Mouse (Mus musculus): ENCODE measurements around the gene Anapc2. TPM values are rescaled to one million over a fixed set of nuclear protein-coding genes. Genes with fewer than 3 reads are reported as not detected.

Gene Anapc2
- total and polyA plus RNA-seq, 3 experiments, result 9.8 to 67.0 TPM; not detected in 1

DNA sequence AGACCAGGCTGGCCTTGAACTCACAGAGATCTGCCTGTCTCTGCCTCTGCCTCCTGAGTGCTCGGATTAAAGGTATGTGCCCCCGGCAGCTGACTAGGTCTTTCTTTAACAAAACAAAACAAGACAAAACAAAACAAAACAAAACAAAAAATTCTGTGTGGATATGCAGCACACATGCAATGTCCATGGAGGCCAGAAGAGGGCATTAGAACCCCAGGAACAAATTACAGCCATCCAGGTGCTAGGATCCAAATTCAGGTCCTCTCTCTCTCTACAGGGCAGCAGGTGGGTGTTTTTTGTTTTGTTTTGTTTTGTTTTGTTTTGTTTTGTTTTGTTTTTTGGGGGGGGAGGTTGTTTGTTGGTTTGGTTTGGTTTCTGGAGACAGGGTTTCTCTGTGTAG, 13.4 kb upstream of the Anapc2 start:
- Histone ChIP-seq H3K36me3 (ENCODE audit: control insufficient read depth in 1 of 2, insufficient read depth in 2 of 2, low read length in 2 of 2) (peaks cover 0 to 10% of the 10 kb centered on the region in 2 experiments; a peak in 2 of 4 replicates), H3K27ac (ENCODE audit: control insufficient read depth, low read depth, low read length) (no peak overlapping the region), H3K79me2 (ENCODE audit: control insufficient read depth, insufficient read depth, low read length, poor library complexity) (peaks cover 34% of the 10 kb centered on the region), H3K4me1 (ENCODE audit: control insufficient read depth in 1 of 2, insufficient read depth in 2 of 2, low read length in 2 of 2) (peaks cover 2 to 16% of the 10 kb centered on the region in 2 experiments; a peak in 2 of 4 replicates), H3K4me3 (ENCODE audit: control insufficient read depth in 1 of 2, insufficient read depth in 1 of 2, low read depth in 2 of 2, low read length in 2 of 2) (0 out of 4 replicates have a peak overlapping the region, but pooled peaks of 1 of the 2 experiments have one; percentile 20), H3K9ac (ENCODE audit: control insufficient read depth, low read depth, low read length, poor library complexity, severe bottlenecking) (peak overlapping the region; percentile 36; the same call in 1 of the 2 replicates), H3K27me3 (ENCODE audit: control insufficient read depth in 1 of 2, insufficient read depth in 2 of 2, low read length in 2 of 2) (no peaks in the 10 kb centered on the region), H3K9me3 (replicated peaks; ENCODE audit: insufficient read depth, low read length) (no peaks in the 10 kb centered on the region)
- TF ChIP-seq SIN3A (IDR thresholded peaks at IDR 0.05; ENCODE audit: low read length) (peak; percentile 52; the same call in 1 of the 2 replicates), EP300 (IDR thresholded peaks at IDR 0.05; ENCODE audit: low read depth in 1 of 2, low read length in 2 of 2) (no peak), RAD21 (IDR thresholded peaks at IDR 0.05; ENCODE audit: low read depth, low read length) (peak; percentile 81), MAX (IDR thresholded peaks at IDR 0.05; ENCODE audit: low read length) (no peak), CTCF (IDR thresholded peaks at IDR 0.05 in 2 of 3, conservative IDR thresholded peaks at IDR 0.05 in 1 of 3; ENCODE audit: control insufficient read depth in 1 of 3, insufficient read depth in 1 of 3, low read depth in 2 of 3, low read length in 3 of 3, poor library complexity in 1 of 3, severe bottlenecking in 1 of 3) (peak; percentile 59 to 78 (median 64)), ZC3H11A (IDR thresholded peaks at IDR 0.05; ENCODE audit: low read depth, low read length) (peak; percentile 80), CHD1 (IDR thresholded peaks at IDR 0.05; ENCODE audit: low read depth, low read length) (no peak), SMC3 (IDR thresholded peaks at IDR 0.05; ENCODE audit: low read depth, low read length) (peak; percentile 73)
- DNase-seq (ENCODE audit: low read depth, low spot score), result peak; percentile 65

DNA sequence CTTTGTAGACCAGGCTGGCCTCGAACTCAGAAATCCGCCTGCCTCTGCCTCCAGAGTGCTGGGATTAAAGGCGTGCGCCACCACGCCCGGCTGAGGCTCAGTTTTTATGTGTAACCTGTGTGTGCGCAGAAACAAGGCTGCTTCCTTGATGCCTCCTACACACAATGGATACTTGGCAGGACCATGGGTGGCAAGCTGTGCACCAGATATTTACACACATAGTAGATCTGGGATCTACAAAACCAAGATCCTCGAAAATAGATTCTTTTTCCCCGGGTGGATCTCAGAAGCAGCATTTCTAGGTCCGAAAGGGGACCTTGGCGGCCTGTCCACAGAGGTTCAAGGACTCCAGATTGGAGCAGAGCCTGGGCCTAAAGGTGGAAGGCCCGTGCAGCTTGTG, 10.4 kb upstream of the Anapc2 start:
- Histone ChIP-seq H3K9ac (ENCODE audit: control insufficient read depth, low read depth, low read length, poor library complexity, severe bottlenecking) (peak overlapping the region; percentile 86), H3K79me2 (ENCODE audit: control insufficient read depth, insufficient read depth, low read length, poor library complexity) (peaks cover 43% of the 10 kb centered on the region), H3K36me3 (ENCODE audit: control insufficient read depth in 1 of 2, insufficient read depth in 2 of 2, low read length in 2 of 2) (peaks cover 0 to 24% of the 10 kb centered on the region in 2 experiments; a peak in 2 of 4 replicates), H3K9me3 (replicated peaks; ENCODE audit: insufficient read depth, low read length) (no peaks in the 10 kb centered on the region), H3K27ac (ENCODE audit: control insufficient read depth, low read depth, low read length) (peak overlapping the region; percentile 70), H3K4me3 (ENCODE audit: control insufficient read depth in 1 of 2, insufficient read depth in 1 of 2, low read depth in 2 of 2, low read length in 2 of 2) (peak overlapping the region; percentile 79 to 80), H3K27me3 (ENCODE audit: control insufficient read depth in 1 of 2, insufficient read depth in 2 of 2, low read length in 2 of 2) (no peaks in the 10 kb centered on the region), H3K4me1 (ENCODE audit: control insufficient read depth in 1 of 2, insufficient read depth in 2 of 2, low read length in 2 of 2) (peaks cover 4 to 35% of the 10 kb centered on the region in 2 experiments; a peak in 3 of 4 replicates)
- TF ChIP-seq SIN3A (IDR thresholded peaks at IDR 0.05; ENCODE audit: low read length), result no peak
- TF ChIP-seq TBP (IDR thresholded peaks at IDR 0.05; ENCODE audit: low read depth, low read length), result peak; percentile 50; the same call in 1 of the 2 replicates
- DNase-seq (ENCODE audit: low read depth, low spot score), result no peak

DNA sequence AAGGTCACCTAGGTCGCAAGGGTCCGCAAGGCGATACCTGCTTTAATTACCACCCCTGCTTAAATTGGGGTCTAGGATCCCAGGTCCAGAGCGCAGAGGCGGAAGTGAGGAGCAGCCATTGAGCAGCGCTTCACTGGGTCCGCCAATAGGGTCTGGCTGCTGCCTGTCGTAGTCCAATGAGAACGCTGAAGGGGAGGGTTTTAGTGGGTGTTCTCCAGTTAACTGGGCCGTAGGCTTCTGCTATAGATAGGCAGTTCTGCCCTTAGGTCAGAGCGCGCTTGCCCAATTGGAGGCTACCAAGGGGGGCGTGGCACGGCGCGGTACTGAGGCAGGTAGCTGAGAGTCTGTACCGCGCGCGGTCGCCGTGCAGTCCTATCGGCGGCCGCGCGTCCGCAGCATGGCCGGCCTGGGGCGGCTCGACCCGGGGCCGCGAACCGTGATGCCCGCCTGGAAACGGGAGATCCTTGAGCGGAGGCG, 9.9 kb upstream of the Anapc2 start, which contains the start of gene Tprn:
Gene Tprn (plus strand): TSS at position 328 of the 477 bp plus-strand sequence.
- H3K4me1 ChIP-seq (ENCODE audit: control insufficient read depth in 1 of 2, insufficient read depth in 2 of 2, low read length in 2 of 2), result peaks cover 8 to 36% of the 10 kb centered on the region in 2 experiments; a peak in 3 of 4 replicates
- peaks cover 0 to 25% of the 10 kb centered on the region in 2 experiments; a peak in 2 of 4 replicates for H3K36me3 ChIP-seq (ENCODE audit: control insufficient read depth in 1 of 2, insufficient read depth in 2 of 2, low read length in 2 of 2)
- no peaks in the 10 kb centered on the region for H3K9me3 ChIP-seq (replicated peaks; ENCODE audit: insufficient read depth, low read length)
- H3K79me2 ChIP-seq (ENCODE audit: control insufficient read depth, insufficient read depth, low read length, poor library complexity), result peaks cover 48% of the 10 kb centered on the region
- peak within 1 kb of the TSS; percentile 70 for H3K27ac ChIP-seq (ENCODE audit: control insufficient read depth, low read depth, low read length)
- H3K9ac ChIP-seq (ENCODE audit: control insufficient read depth, low read depth, low read length, poor library complexity, severe bottlenecking), result peak within 1 kb of the TSS; percentile 93
- H3K4me3 ChIP-seq (ENCODE audit: control insufficient read depth in 1 of 2, insufficient read depth in 1 of 2, low read depth in 2 of 2, low read length in 2 of 2), result peak within 1 kb of the TSS; percentile 90 to 95
- no peaks in the 10 kb centered on the region for H3K27me3 ChIP-seq (ENCODE audit: control insufficient read depth in 1 of 2, insufficient read depth in 2 of 2, low read length in 2 of 2)
- DNase-seq (ENCODE audit: low read depth, low spot score), result peak; percentile 99
- TF ChIP-seq MAZ (IDR thresholded peaks at IDR 0.05; ENCODE audit: low read depth, low read length), result no peak
- TF ChIP-seq RCOR1 (IDR thresholded peaks at IDR 0.05; ENCODE audit: low read depth, low read length), result no peak
- TF ChIP-seq USF2 (IDR thresholded peaks at IDR 0.05; ENCODE audit: borderline replicate concordance in 1 of 2, insufficient read depth in 1 of 2, low read depth in 1 of 2, low read length in 2 of 2), result no peak
- no peak for TF ChIP-seq ETS1 (IDR thresholded peaks at IDR 0.05; ENCODE audit: low read depth, low read length)
- no peak for TF ChIP-seq POLR2AphosphoS5 (IDR thresholded peaks at IDR 0.05; ENCODE audit: borderline replicate concordance, low read depth, low read length)
- TF ChIP-seq BHLHE40 (IDR thresholded peaks at IDR 0.05; ENCODE audit: borderline replicate concordance, low read depth, low read length), result no peak
- TF ChIP-seq MXI1 (IDR thresholded peaks at IDR 0.05; ENCODE audit: low read depth, low read length), result peak; percentile 76
- no peak for TF ChIP-seq CHD1 (IDR thresholded peaks at IDR 0.05; ENCODE audit: low read depth, low read length)
- TF ChIP-seq NELFE (IDR thresholded peaks at IDR 0.05; ENCODE audit: low read depth, low read length), result peak; percentile 92
- TF ChIP-seq ZC3H11A (IDR thresholded peaks at IDR 0.05; ENCODE audit: low read depth, low read length), result no peak
- TF ChIP-seq UBTF (IDR thresholded peaks at IDR 0.05; ENCODE audit: borderline replicate concordance, insufficient read depth, low read depth, low read length), result no peak
- peak; percentile 84 for TF ChIP-seq SIN3A (IDR thresholded peaks at IDR 0.05; ENCODE audit: low read length)
- TF ChIP-seq KAT2A (conservative IDR thresholded peaks at IDR 0.05; ENCODE audit: low read depth, low read length), result peak; percentile 66
- no peak for TF ChIP-seq TCF12 (IDR thresholded peaks at IDR 0.05; ENCODE audit: low read depth, low read length)
- TF ChIP-seq MAFK (IDR thresholded peaks at IDR 0.05; ENCODE audit: borderline replicate concordance, low read depth, low read length), result no peak
- TF ChIP-seq ZKSCAN1 (IDR thresholded peaks at IDR 0.05; ENCODE audit: low read depth, low read length), result no peak
- TF ChIP-seq USF1 (IDR thresholded peaks at IDR 0.05; ENCODE audit: low read depth, low read length), result no peak
- TF ChIP-seq SMC3 (IDR thresholded peaks at IDR 0.05; ENCODE audit: low read depth, low read length), result no peak
- no peak for TF ChIP-seq MYB (IDR thresholded peaks at IDR 0.05; ENCODE audit: low read depth, low read length)
